Mouse (Mus musculus): ENCODE results near the gene Spen.

- TF ChIP-seq ZNF384 (IDR thresholded peaks at IDR 0.05; ENCODE audit: low read depth, low read length) (no peak), HCFC1 (IDR thresholded peaks at IDR 0.05; ENCODE audit: borderline replicate concordance, insufficient read depth, low read length) (0 out of 2 replicates have a peak, but pooled peaks have one; percentile 22), MAFK (IDR thresholded peaks at IDR 0.05; ENCODE audit: insufficient read depth, low read depth, low read length) (no peak), CHD2 (IDR thresholded peaks at IDR 0.05; ENCODE audit: low read depth, low read length) (no peak), ZC3H11A (IDR thresholded peaks at IDR 0.05; ENCODE audit: borderline replicate concordance, low read depth, low read length) (no peak)
Observed at GRCm38 (mm10) chr4:141538408-141539212, at the start of gene Spen.
